Mouse (Mus musculus): ENCODE results near the gene Cacna2d4. TPM values are rescaled to one million over a fixed set of nuclear protein-coding genes. Genes with fewer than 3 reads are reported as not detected.

Cacna2d4 gene
- total RNA-seq, 1 experiment: 0.04 TPM

- in situ Hi-C loops (cut with MboI; ENCODE audit: low sequenced_read_pairs in 2 of 2, unreplicated experiment in 2 of 2): no loop called here
- Histone ChIP-seq H3K4me3 (ENCODE audit: insufficient read depth in 1 of 2, low read depth in 1 of 2, low read length in 2 of 2, poor library complexity in 1 of 2, severe bottlenecking in 1 of 2) (no peak overlapping the region), H3K9me3 (ENCODE audit: control insufficient read depth, insufficient read depth, low read depth, low read length) (no peaks in the 10 kb centered on the region), H3K36me3 (ENCODE audit: control insufficient read depth, insufficient read depth, low read length, poor library complexity, severe bottlenecking) (no peaks in the 10 kb centered on the region), H3K9ac (ENCODE audit: insufficient read depth, low read depth, low read length, poor library complexity, severe bottlenecking) (no peak overlapping the region), H3K27ac (ENCODE audit: insufficient read depth, low read depth, low read length, poor library complexity, severe bottlenecking) (no peak overlapping the region), H3K4me1 (ENCODE audit: control insufficient read depth in 2 of 2, insufficient read depth in 2 of 2, low read length in 2 of 2, poor library complexity in 1 of 2) (peaks cover 0 to 4% of the 10 kb centered on the region in 2 experiments; a peak in 1 of 4 replicates)
- TF ChIP-seq ZC3H11A (IDR thresholded peaks at IDR 0.05; ENCODE audit: borderline replicate concordance, low read depth, low read length): no peak
- no peak for TF ChIP-seq MAFK (IDR thresholded peaks at IDR 0.05; ENCODE audit: insufficient read depth, low read depth, low read length)
- TF ChIP-seq CHD2 (IDR thresholded peaks at IDR 0.05; ENCODE audit: low read depth, low read length): no peak
- no peak for TF ChIP-seq HCFC1 (IDR thresholded peaks at IDR 0.05; ENCODE audit: borderline replicate concordance, insufficient read depth, low read length)
- TF ChIP-seq ZNF384 (IDR thresholded peaks at IDR 0.05; ENCODE audit: low read depth, low read length): no peak
- no peak for DNase-seq (ENCODE audit: low read depth, low spot score)
These were observed 142.3 kb downstream of the Cacna2d4 start for GRCm38 (mm10) chr6:119378631-119379030.

GRCm38 (mm10) chr6:119385668-119386067, 149.3 kb downstream of the Cacna2d4 start:
- peaks cover 0 to 2% of the 10 kb centered on the region in 2 experiments; a peak in 1 of 4 replicates for H3K4me1 ChIP-seq (ENCODE audit: control insufficient read depth in 2 of 2, insufficient read depth in 2 of 2, low read length in 2 of 2, poor library complexity in 1 of 2)
- TF ChIP-seq ZC3H11A (IDR thresholded peaks at IDR 0.05; ENCODE audit: borderline replicate concordance, low read depth, low read length) (no peak), ZNF384 (IDR thresholded peaks at IDR 0.05; ENCODE audit: low read depth, low read length) (no peak), HCFC1 (IDR thresholded peaks at IDR 0.05; ENCODE audit: borderline replicate concordance, insufficient read depth, low read length) (no peak), CHD2 (IDR thresholded peaks at IDR 0.05; ENCODE audit: low read depth, low read length) (no peak), MAFK (IDR thresholded peaks at IDR 0.05; ENCODE audit: insufficient read depth, low read depth, low read length) (no peak)
- DNase-seq (ENCODE audit: low read depth, low spot score): no peak
- H3K9me3 ChIP-seq (ENCODE audit: control insufficient read depth, insufficient read depth, low read depth, low read length): no peaks in the 10 kb centered on the region
- in situ Hi-C loops (cut with MboI; ENCODE audit: low sequenced_read_pairs in 2 of 2, unreplicated experiment in 2 of 2): no loop called here
- H3K4me3 ChIP-seq (ENCODE audit: insufficient read depth in 1 of 2, low read depth in 1 of 2, low read length in 2 of 2, poor library complexity in 1 of 2, severe bottlenecking in 1 of 2): no peak overlapping the region
- H3K9ac ChIP-seq (ENCODE audit: insufficient read depth, low read depth, low read length, poor library complexity, severe bottlenecking): no peak overlapping the region
- H3K36me3 ChIP-seq (ENCODE audit: control insufficient read depth, insufficient read depth, low read length, poor library complexity, severe bottlenecking): no peaks in the 10 kb centered on the region
- H3K27ac ChIP-seq (ENCODE audit: insufficient read depth, low read depth, low read length, poor library complexity, severe bottlenecking): no peak overlapping the region

- no peaks in the 10 kb centered on the region for H3K9me3 ChIP-seq (ENCODE audit: control insufficient read depth, insufficient read depth, low read depth, low read length)
These were observed 150.1 kb downstream of the Cacna2d4 start for GRCm38 (mm10) chr6:119386421-119386820.

GRCm38 (mm10) chr6:119386821-119387220, 150.5 kb downstream of the Cacna2d4 start:
- Histone ChIP-seq H3K4me1 (ENCODE audit: control insufficient read depth in 2 of 2, insufficient read depth in 2 of 2, low read length in 2 of 2, poor library complexity in 1 of 2) (peaks cover 0 to 2% of the 10 kb centered on the region in 2 experiments; a peak in 1 of 4 replicates), H3K36me3 (ENCODE audit: control insufficient read depth, insufficient read depth, low read length, poor library complexity, severe bottlenecking) (no peaks in the 10 kb centered on the region), H3K9me3 (ENCODE audit: control insufficient read depth, insufficient read depth, low read depth, low read length) (no peaks in the 10 kb centered on the region), H3K27ac (ENCODE audit: insufficient read depth, low read depth, low read length, poor library complexity, severe bottlenecking) (no peak overlapping the region), H3K9ac (ENCODE audit: insufficient read depth, low read depth, low read length, poor library complexity, severe bottlenecking) (no peak overlapping the region), H3K4me3 (ENCODE audit: insufficient read depth in 1 of 2, low read depth in 1 of 2, low read length in 2 of 2, poor library complexity in 1 of 2, severe bottlenecking in 1 of 2) (no peak overlapping the region; a peak in 1 of 4 replicates)
- in situ Hi-C loops (cut with MboI; ENCODE audit: low sequenced_read_pairs in 2 of 2, unreplicated experiment in 2 of 2): no loop called here
- TF ChIP-seq MAFK (IDR thresholded peaks at IDR 0.05; ENCODE audit: insufficient read depth, low read depth, low read length): no peak
- no peak for TF ChIP-seq HCFC1 (IDR thresholded peaks at IDR 0.05; ENCODE audit: borderline replicate concordance, insufficient read depth, low read length)
- no peak for TF ChIP-seq ZC3H11A (IDR thresholded peaks at IDR 0.05; ENCODE audit: borderline replicate concordance, low read depth, low read length)
- no peak for TF ChIP-seq CHD2 (IDR thresholded peaks at IDR 0.05; ENCODE audit: low read depth, low read length)
- no peak for TF ChIP-seq ZNF384 (IDR thresholded peaks at IDR 0.05; ENCODE audit: low read depth, low read length)
- DNase-seq (ENCODE audit: low read depth, low spot score): no peak

More at GRCm38 (mm10) chr6:119386421-119386820, 150.1 kb downstream of the Cacna2d4 start:
- TF ChIP-seq MAFK (IDR thresholded peaks at IDR 0.05; ENCODE audit: insufficient read depth, low read depth, low read length) (no peak), ZNF384 (IDR thresholded peaks at IDR 0.05; ENCODE audit: low read depth, low read length) (no peak), HCFC1 (IDR thresholded peaks at IDR 0.05; ENCODE audit: borderline replicate concordance, insufficient read depth, low read length) (no peak), ZC3H11A (IDR thresholded peaks at IDR 0.05; ENCODE audit: borderline replicate concordance, low read depth, low read length) (no peak), CHD2 (IDR thresholded peaks at IDR 0.05; ENCODE audit: low read depth, low read length) (no peak)
- Histone ChIP-seq H3K4me3 (ENCODE audit: insufficient read depth in 1 of 2, low read depth in 1 of 2, low read length in 2 of 2, poor library complexity in 1 of 2, severe bottlenecking in 1 of 2) (no peak overlapping the region), H3K9ac (ENCODE audit: insufficient read depth, low read depth, low read length, poor library complexity, severe bottlenecking) (no peak overlapping the region), H3K4me1 (ENCODE audit: control insufficient read depth in 2 of 2, insufficient read depth in 2 of 2, low read length in 2 of 2, poor library complexity in 1 of 2) (peaks cover 0 to 2% of the 10 kb centered on the region in 2 experiments; a peak in 1 of 4 replicates), H3K36me3 (ENCODE audit: control insufficient read depth, insufficient read depth, low read length, poor library complexity, severe bottlenecking) (no peaks in the 10 kb centered on the region), H3K27ac (ENCODE audit: insufficient read depth, low read depth, low read length, poor library complexity, severe bottlenecking) (no peak overlapping the region)
- in situ Hi-C loops (cut with MboI; ENCODE audit: low sequenced_read_pairs in 2 of 2, unreplicated experiment in 2 of 2): no loop called here
- DNase-seq (ENCODE audit: low read depth, low spot score): no peak

Data from ES-E14 (cell line).